Comparison of ENCODE assay signal across 30 mouse cellular contexts in the genomic region with DNA sequence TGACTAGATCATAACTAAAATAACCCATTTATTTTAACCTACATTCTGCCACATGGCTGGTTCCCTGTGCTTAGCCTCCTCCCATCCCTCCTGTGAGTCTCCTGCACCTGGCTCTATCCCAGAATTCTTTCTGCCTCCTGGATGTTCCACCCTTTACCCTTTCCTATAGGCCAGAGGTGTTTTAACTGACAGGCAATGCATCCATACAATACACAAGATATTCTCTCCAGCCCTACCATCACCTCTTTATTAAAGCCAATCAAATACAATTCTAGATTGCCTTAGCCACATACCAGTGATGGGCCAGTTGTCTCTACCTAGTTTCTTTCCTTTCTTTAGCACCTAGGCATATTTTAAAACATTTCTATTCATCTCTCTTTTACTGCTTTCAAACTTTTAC.
DNase-seq lines count a peak whose midpoint lies in the region; TF ChIP-seq lines count a peak whose summit lies in the region.
"Had no signal": no experiment of that assay in that cellular context is flagged by ENCODE, and none has a peak within 500 bp of the region (broad histone marks: within the 10 kb centered on the region; RNA-seq: fewer than 3 reads in every experiment).

No protein-coding gene starts in this region.

- no peaks in the 10 kb centered on the region for H3K36me3 ChIP-seq in ES-E14 (ENCODE audit: control insufficient read depth, insufficient read depth, low read length, poor library complexity, severe bottlenecking)
- H3K36me3 ChIP-seq: embryonic facial prominence, embryonic 13.5 days; forebrain, embryonic 10.5 days; heart, embryonic 10.5 days; heart, embryonic 15.5 days; hindbrain, embryonic 12.5 days; intestine, embryonic 15.5 days; midbrain, embryonic 13.5 days; neural tube, embryonic 13.5 days had no signal

- no peak overlapping the region for H3K27ac ChIP-seq in ES-E14 (ENCODE audit: insufficient read depth, low read depth, low read length, poor library complexity, severe bottlenecking)
- H3K27ac ChIP-seq: embryonic facial prominence, embryonic 13.5 days; forebrain, embryonic 10.5 days; heart, embryonic 10.5 days; heart, embryonic 15.5 days; hindbrain, embryonic 12.5 days; hindbrain, postnatal 0 days; intestine, embryonic 15.5 days; kidney, postnatal 0 days; liver, embryonic 14.5 days; macrophage; midbrain, embryonic 13.5 days; neural tube, embryonic 13.5 days; stomach, postnatal 0 days had no signal

- H3K4me3 ChIP-seq in ES-E14 (ENCODE audit: insufficient read depth in 1 of 2, low read depth in 1 of 2, low read length in 2 of 2, poor library complexity in 1 of 2, severe bottlenecking in 1 of 2) = peak overlapping the region; percentile 58 to 66; a peak in 3 of 4 replicates
- H3K4me3 ChIP-seq: embryonic facial prominence, embryonic 13.5 days; forebrain, embryonic 10.5 days; heart, embryonic 10.5 days; heart, embryonic 15.5 days; hindbrain, embryonic 12.5 days; intestine, embryonic 15.5 days; midbrain, embryonic 13.5 days; neural tube, embryonic 13.5 days had no signal

- in situ Hi-C loops in ES-E14 (cut with MboI; ENCODE audit: low sequenced_read_pairs in 2 of 2, unreplicated experiment in 2 of 2) = no loop called here

- H3K9ac ChIP-seq in ES-E14 (ENCODE audit: insufficient read depth, low read depth, low read length, poor library complexity, severe bottlenecking) = peak overlapping the region; percentile 70; the same call in 1 of the 2 replicates
- H3K9ac ChIP-seq: embryonic facial prominence, embryonic 13.5 days; heart, embryonic 15.5 days; hindbrain, embryonic 12.5 days; intestine, embryonic 15.5 days; liver, embryonic 14.5 days; lung, embryonic 14.5 days; midbrain, embryonic 13.5 days; neural tube, embryonic 13.5 days had no signal

- H3K4me1 ChIP-seq in ES-E14 (ENCODE audit: control insufficient read depth in 2 of 2, insufficient read depth in 2 of 2, low read length in 2 of 2, poor library complexity in 1 of 2) = no peaks in the 10 kb centered on the region; a peak in 1 of 4 replicates
- H3K4me1 ChIP-seq: embryonic facial prominence, embryonic 13.5 days; forebrain, embryonic 10.5 days; heart, embryonic 10.5 days; heart, embryonic 15.5 days; hindbrain, embryonic 12.5 days; intestine, embryonic 15.5 days; midbrain, embryonic 13.5 days; neural tube, embryonic 13.5 days had no signal

- no peaks in the 10 kb centered on the region for H3K9me3 ChIP-seq in ES-E14 (ENCODE audit: control insufficient read depth, insufficient read depth, low read depth, low read length)
- H3K9me3 ChIP-seq: embryonic facial prominence, embryonic 13.5 days; forebrain, embryonic 10.5 days; heart, embryonic 10.5 days; heart, embryonic 15.5 days; hindbrain, embryonic 12.5 days; intestine, embryonic 15.5 days; midbrain, embryonic 13.5 days; neural tube, embryonic 13.5 days had no signal

- intact Hi-C loops in heart, postnatal 36 days (cut with DNase I) = no loop called here

- peak; percentile 2 for DNase-seq in cerebellum, adult 9-10 months
- DNase-seq in cerebellum, postnatal 36 days = no peak
- DNase-seq in 3134 (ENCODE audit: extremely low read depth, insufficient read length, low spot score) (peak; percentile 54), ES-E14 (ENCODE audit: low read depth, low spot score) (peak; percentile 27)
- peak; percentile 41 for DNase-seq in brain, adult 2 months (ENCODE audit: low read depth, low spot score)
- DNase-seq in heart, postnatal 36 days = no peak
- DNase-seq in kidney, postnatal 14 days = no peak
- no peak for DNase-seq in lung, postnatal 4 days
- DNase-seq: adrenal gland, adult 8-10 months; gastrocnemius, postnatal 14 days; heart, adult 11 months; kidney, adult 8-10 months; liver; lung, embryonic 14.5 days; right cerebral cortex, postnatal 4 days; thymus, adult 2 months; thymus, postnatal 36 days had no signal

TF ChIP-seq in ES-E14, 5 proteins besides CTCF, POLR2A, EP300 and RAD21:
- no peak for TF ChIP-seq MAFK (IDR thresholded peaks at IDR 0.05; ENCODE audit: insufficient read depth, low read depth, low read length)
- TF ChIP-seq ZNF384 (IDR thresholded peaks at IDR 0.05; ENCODE audit: low read depth, low read length) = no peak
- peak; percentile 85 for TF ChIP-seq CHD2 (IDR thresholded peaks at IDR 0.05; ENCODE audit: low read depth, low read length)

Comparison
In these comparisons a context has a peak if more than half of its experiments do, and no peak if none do; other contexts are left out.
1. DNase-seq: peak in cerebellum, adult 9-10 months (single experiment), 3134 (single experiment), ES-E14 (single experiment) and brain, adult 2 months (single experiment); none in cerebellum, postnatal 36 days (0 of 2), heart, postnatal 36 days (0 of 2), kidney, postnatal 14 days (single experiment) and lung, postnatal 4 days (0 of 2).